Mouse (Mus musculus) limb, embryonic 14.5 days (tissue): ENCODE measurements at regions not wholly inside any gene's neighbourhood (a gene's known extent, or its start where the extent isn't known, plus 50 kb on each side); places are given as distances from the start of the nearest gene placed in this dataset.

Experiments
- ATAC-seq: fragments of 200-750 bp; cut with Nextera tagmentation; 2 replicates; pipeline ENCODE4 v1.8.0; 2017; ENCODE audit warnings: low read depth, moderate number of reproducible peaks, moderate TSS enrichment; ENCODE audit not compliant: low FRiP score
- DNase-seq: peaks from one replicate; pipeline ENCODE4 v3.0.0-alpha.2; 2015; ENCODE audit warnings: low spot score
- H3K27ac ChIP-seq: fragments of 300-500 bp; sonication (generic); replicated peaks from 2 replicates; pipeline ENCODE4 v1.5.1; 2014; ENCODE audit warnings: low read depth, mild to moderate bottlenecking, low read length, moderate library complexity, mixed read lengths
- H3K27me3 ChIP-seq: fragments of 300-500 bp; sonication (generic); 2 replicates; pipeline ENCODE4 v1.6.1; 2014; ENCODE audit warnings: low read length, mixed read lengths; ENCODE audit not compliant: control insufficient read depth, insufficient read depth
- H3K36me3 ChIP-seq: fragments of 300-500 bp; sonication (generic); 2 replicates; pipeline ENCODE4 v1.6.1; 2014; ENCODE audit warnings: mild to moderate bottlenecking, low read length, moderate library complexity, mixed read lengths; ENCODE audit not compliant: control insufficient read depth, insufficient read depth
- H3K4me1 ChIP-seq: fragments of 300-500 bp; sonication (generic); 2 replicates; pipeline ENCODE4 v1.6.1; 2014; ENCODE audit warnings: antibody characterized with exemption, low read length, mixed read lengths; ENCODE audit not compliant: control insufficient read depth, insufficient read depth
- H3K4me2 ChIP-seq: fragments of 300-500 bp; sonication (generic); replicated peaks from 2 replicates; pipeline ENCODE4 v1.6.1; 2014; ENCODE audit warnings: low read depth, mild to moderate bottlenecking, low read length, moderate library complexity; ENCODE audit not compliant: severe bottlenecking
- H3K4me3 ChIP-seq: fragments of 300-500 bp; sonication (generic); replicated peaks from 2 replicates; pipeline ENCODE4 v1.5.1; 2014; ENCODE audit warnings: low read length
- H3K9ac ChIP-seq: fragments of 300-500 bp; sonication (generic); 2 replicates; pipeline ENCODE4 v1.6.1; 2014; ENCODE audit warnings: mild to moderate bottlenecking, low read depth, low read length, moderate library complexity; ENCODE audit not compliant: severe bottlenecking
- H3K9me3 ChIP-seq: fragments of 300-500 bp; sonication (generic); 2 replicates; pipeline ENCODE4 v1.6.1; 2016; ENCODE audit warnings: low read length; ENCODE audit not compliant: control insufficient read depth
- POLR2A ChIP-seq: fragments of 200-500 bp; IDR thresholded peaks from 2 replicates; pipeline ENCODE4 v1.8.0; 2012; ENCODE audit warnings: inconsistent platforms, mild to moderate bottlenecking, moderate library complexity, borderline replicate concordance; ENCODE audit not compliant: insufficient read depth, insufficient read length; ENCODE audit errors: extremely low read depth
- WGBS: fragments of 180-500 bp; shearing (Covaris S2); extraction: QIAGEN DNeasy Blood & Tissue Kit; methylation state at CpG from one replicate; pipeline ENCODE4 v1.1.7; 2014; 5-methylcytosine and 5-hydroxymethylcytosine counted together

DNA sequence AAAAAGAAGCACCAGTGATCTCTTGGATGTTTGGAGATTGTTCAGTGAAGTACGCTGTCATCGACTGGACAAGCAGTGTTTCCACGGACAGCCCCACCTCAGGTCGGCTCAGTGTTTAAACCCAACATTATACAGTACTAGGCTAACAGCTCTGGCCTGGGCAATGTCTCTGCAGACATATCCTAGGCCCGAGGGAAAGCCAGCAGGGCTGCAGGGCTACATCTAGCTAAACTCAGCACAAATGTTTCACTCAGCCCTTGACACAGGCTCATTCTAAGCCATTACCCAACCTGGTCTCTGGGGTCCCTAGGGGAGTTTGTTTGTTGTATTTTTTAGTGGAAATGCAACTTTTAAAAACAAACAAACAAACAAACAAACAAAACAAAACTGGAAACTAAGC lies 52.1 kb upstream of the Anapc15-ps start:
- TF ChIP-seq POLR2A: no peak
- WGBS: 68% methylated on average over 5 of the region's 5 CpGs

More for the DNA sequence above, 52.1 kb upstream of the Anapc15-ps start:
- DNase-seq (no peak), ATAC-seq (no peak)
- Histone ChIP-seq H3K4me2 (peak overlapping the region; percentile 17; the same call in 1 of the 2 replicates), H3K36me3 (no peaks in the 10 kb centered on the region), H3K4me3 (no peak overlapping the region), H3K9me3 (no peaks in the 10 kb centered on the region), H3K27me3 (no peaks in the 10 kb centered on the region), H3K4me1 (peaks cover 34% of the 10 kb centered on the region), H3K27ac (peak overlapping the region; percentile 74), H3K9ac (no peak overlapping the region)
